Mouse (Mus musculus) limb, embryonic 12.5 days (tissue): ENCODE results near the gene Lrch3. TPM values are rescaled to one million over a fixed set of nuclear protein-coding genes. Genes with fewer than 3 reads are reported as not detected.
"Not testable (repeated sequence)": the region's sequence is repeated elsewhere in the genome, so short reads cannot be mapped to it uniquely, and the experiment has no call there.

Experiments used
- ATAC-seq: fragments of 200-750 bp; cut with Nextera tagmentation; 2 replicates; pipeline ENCODE4 v1.8.0; 2017; ENCODE audit warnings: low read depth, moderate TSS enrichment; ENCODE audit not compliant: insufficient number of reproducible peaks, insufficient read depth, low FRiP score, low TSS enrichment
- H3K27ac ChIP-seq: fragments of 300-500 bp; sonication (generic); 2 replicates; pipeline ENCODE4 v1.5.1; 2016; ENCODE audit warnings: mild to moderate bottlenecking, moderate library complexity
- H3K27me3 ChIP-seq: fragments of 300-500 bp; sonication (generic); 2 replicates; pipeline ENCODE4 v1.6.1; 2016; ENCODE audit warnings: mild to moderate bottlenecking, moderate library complexity
- H3K36me3 ChIP-seq: fragments of 300-500 bp; sonication (generic); 2 replicates; pipeline ENCODE4 v1.6.1; 2016; ENCODE audit warnings: mild to moderate bottlenecking, moderate library complexity
- H3K4me1 ChIP-seq: fragments of 300-500 bp; sonication (generic); replicated peaks from 2 replicates; pipeline ENCODE4 v1.6.1; 2016
- H3K4me2 ChIP-seq: fragments of 300-500 bp; sonication (generic); 2 replicates; pipeline ENCODE4 v1.6.1; 2016; ENCODE audit warnings: mild to moderate bottlenecking, moderate library complexity
- H3K4me3 ChIP-seq: fragments of 300-500 bp; sonication (generic); replicated peaks from 2 replicates; pipeline ENCODE4 v1.5.1; 2016; ENCODE audit warnings: mild to moderate bottlenecking
- H3K9ac ChIP-seq: fragments of 300-500 bp; sonication (generic); replicated peaks from 2 replicates; pipeline ENCODE4 v1.6.1; 2016; ENCODE audit warnings: mild to moderate bottlenecking, moderate library complexity
- H3K9me3 ChIP-seq: fragments of 300-500 bp; sonication (generic); 2 replicates; pipeline ENCODE4 v1.6.1; 2016; ENCODE audit warnings: mild to moderate bottlenecking, moderate library complexity
- WGBS: fragments of 180-500 bp; shearing (Covaris S2); methylation state at CpG from one replicate; pipeline ENCODE4 v1.1.7; 2016; 5-methylcytosine and 5-hydroxymethylcytosine counted together
- polyA plus RNA-seq: library from polyadenylated mRNA; unstranded; fragments of >200 nt; fragmentation: Nextera tagmentation; extraction: Ambion mirVana; gene quantifications from 2 replicates; pipeline ENCODE4 v1.2.1, GENCODE M21; 2016

Gene Lrch3
- polyA plus RNA-seq, 1 experiment from 2014 or later: 41.3 TPM

DNA sequence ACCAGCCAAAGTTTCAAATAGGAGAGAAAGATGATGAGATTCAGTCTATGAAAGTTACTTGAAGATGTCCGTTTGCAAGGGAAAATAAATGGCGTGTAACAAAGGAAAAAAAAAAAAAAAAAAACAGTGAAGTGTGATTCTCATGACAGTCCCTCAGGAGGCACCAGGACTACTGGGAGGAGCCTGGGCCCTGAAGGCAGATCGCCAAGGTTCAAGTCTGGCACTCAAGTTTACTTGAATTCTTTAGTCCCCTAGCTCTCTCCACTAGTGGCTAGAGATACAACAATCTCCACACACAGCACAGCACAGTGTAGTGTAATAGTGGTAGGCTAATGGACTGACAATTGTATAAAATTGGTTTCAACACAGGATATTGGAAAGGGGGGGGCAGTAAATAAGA lies 107.5 kb downstream of the Lrch3 start:
- Histone ChIP-seq H3K36me3 (peaks cover 9% of the 10 kb centered on the region; the same call in 1 of the 2 replicates), H3K27me3 (no peaks in the 10 kb centered on the region), H3K9me3 (no peaks in the 10 kb centered on the region), H3K4me3 (no peak overlapping the region), H3K9ac (no peak overlapping the region), H3K27ac (no peak overlapping the region), H3K4me2 (no peak overlapping the region), H3K4me1 (no peaks in the 10 kb centered on the region)
- 70% methylated on average over 3 of the region's 3 CpGs for WGBS
- ATAC-seq: no peak

GRCm38 (mm10) chr16:33023750-33024149 lies 109.8 kb downstream of the Lrch3 start:
- H3K9ac ChIP-seq: no peak overlapping the region
- H3K9me3 ChIP-seq: no peaks in the 10 kb centered on the region
- H3K4me1 ChIP-seq: no peaks in the 10 kb centered on the region
- no peak overlapping the region for H3K4me3 ChIP-seq
- H3K36me3 ChIP-seq: no peaks in the 10 kb centered on the region
- H3K27ac ChIP-seq: no peak overlapping the region
- no peaks in the 10 kb centered on the region for H3K27me3 ChIP-seq
- ATAC-seq: no peak
- H3K4me2 ChIP-seq: no peak overlapping the region
- WGBS: 6% methylated on average over 4 of the region's 4 CpGs

DNA sequence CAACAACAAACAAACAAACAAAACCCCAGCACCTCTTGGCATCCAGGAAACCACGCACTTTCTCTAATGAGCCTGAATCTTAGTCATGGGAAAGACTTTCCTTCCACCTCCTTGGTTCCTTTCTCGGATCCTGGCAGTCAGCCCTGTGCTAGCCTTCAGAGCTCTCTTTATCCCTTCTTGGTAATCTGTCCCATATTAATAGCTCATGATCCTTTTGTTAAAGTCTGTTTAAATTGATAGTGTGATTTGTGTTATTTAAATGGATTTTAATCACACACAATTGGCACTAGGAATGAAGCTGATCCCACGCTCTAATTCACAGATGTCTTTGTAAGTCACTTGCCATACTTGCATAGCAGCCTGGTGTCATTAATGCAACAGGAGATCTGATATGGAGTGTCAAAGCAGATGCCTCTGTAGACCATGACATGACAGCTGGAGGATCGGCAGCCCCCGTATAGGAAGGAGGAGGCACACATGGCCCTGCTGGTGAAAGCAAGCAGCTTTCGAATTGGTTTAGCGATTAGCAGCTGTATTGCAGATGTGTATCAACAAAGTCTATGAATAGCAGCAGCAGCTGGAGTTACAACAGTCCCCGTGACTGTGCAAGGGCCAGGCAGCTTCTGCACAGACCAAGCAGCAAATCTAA lies 110.7 kb downstream of the Lrch3 start:
- no peak for ATAC-seq
- H3K9ac ChIP-seq: no peak overlapping the region

DNA sequence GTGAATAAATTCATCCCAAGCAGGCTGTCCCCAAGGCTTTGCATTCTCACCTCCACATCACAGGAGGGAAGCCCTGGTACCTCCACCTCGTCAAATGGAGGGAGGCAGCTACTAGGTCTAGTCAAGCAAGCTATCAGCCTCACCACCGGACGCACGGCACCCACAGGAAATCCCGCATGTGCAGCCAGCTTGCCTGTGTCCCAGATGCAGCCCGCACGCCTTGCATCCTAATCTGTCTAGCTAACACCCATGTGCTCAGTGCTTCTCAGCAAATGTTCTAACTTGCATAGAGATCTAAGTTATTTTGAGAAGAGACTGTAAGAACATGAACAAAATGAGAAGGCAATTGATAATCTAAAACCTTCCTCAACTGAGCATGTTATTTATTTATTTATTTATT lies 112.5 kb downstream of the Lrch3 start:
- H3K4me2 ChIP-seq: no peak overlapping the region
- ATAC-seq: no peak

More for the DNA sequence above, 110.7 kb downstream of the Lrch3 start:
- Histone ChIP-seq H3K27ac (no peak overlapping the region), H3K4me3 (no peak overlapping the region), H3K4me2 (no peak overlapping the region), H3K36me3 (no peaks in the 10 kb centered on the region), H3K27me3 (no peaks in the 10 kb centered on the region), H3K9me3 (no peaks in the 10 kb centered on the region), H3K4me1 (no peaks in the 10 kb centered on the region)
- 66% methylated on average over 8 of the region's 8 CpGs for WGBS

DNA sequence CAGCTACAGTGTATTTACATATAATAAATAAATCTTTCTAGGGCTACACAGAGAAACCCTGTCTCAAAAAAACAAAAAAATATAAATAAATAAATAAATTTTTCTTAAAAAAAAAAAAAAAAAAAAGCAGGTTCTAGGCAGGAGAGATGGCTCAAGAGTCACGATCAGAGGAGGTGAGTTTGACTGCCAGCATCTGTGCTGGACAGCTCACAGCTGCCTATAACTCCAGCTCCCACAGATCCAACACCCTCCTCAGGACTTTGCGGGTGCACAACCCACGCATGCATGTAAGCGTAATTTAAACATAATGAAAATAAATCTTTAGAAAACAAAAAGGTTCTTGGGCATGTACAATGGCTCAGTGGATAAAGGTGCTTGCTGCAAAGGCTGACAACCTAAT lies 122.1 kb downstream of the Lrch3 start:
- no peaks in the 10 kb centered on the region for H3K9me3 ChIP-seq
- H3K4me1 ChIP-seq: peaks cover 3% of the 10 kb centered on the region; the same call in 1 of the 2 replicates
- no peak overlapping the region for H3K9ac ChIP-seq
- no peaks in the 10 kb centered on the region for H3K27me3 ChIP-seq
- WGBS: 51% methylated on average over 4 of the region's 4 CpGs
- H3K36me3 ChIP-seq: no peaks in the 10 kb centered on the region
- ATAC-seq: no peak
- 0 out of 2 replicates have a peak overlapping the region, but pooled peaks have one; percentile 17 for H3K27ac ChIP-seq
- H3K4me2 ChIP-seq: no peak overlapping the region
- no peak overlapping the region for H3K4me3 ChIP-seq

More for the DNA sequence above, 112.5 kb downstream of the Lrch3 start:
- no peaks in the 10 kb centered on the region for H3K9me3 ChIP-seq
- no peak overlapping the region for H3K27ac ChIP-seq
- H3K36me3 ChIP-seq: no peaks in the 10 kb centered on the region
- H3K27me3 ChIP-seq: no peaks in the 10 kb centered on the region
- no peak overlapping the region for H3K4me3 ChIP-seq
- WGBS: 83% methylated on average over 7 of the region's 7 CpGs
- H3K4me1 ChIP-seq: no peaks in the 10 kb centered on the region
- H3K9ac ChIP-seq: no peak overlapping the region

GRCm38 (mm10) chr16:33042682-33043081 lies 128.8 kb downstream of the Lrch3 start:
- H3K4me1 ChIP-seq: no peaks in the 10 kb centered on the region
- H3K27me3 ChIP-seq: no peaks in the 10 kb centered on the region
- no peak overlapping the region for H3K4me3 ChIP-seq
- no peaks in the 10 kb centered on the region for H3K36me3 ChIP-seq
- H3K9ac ChIP-seq: no peak overlapping the region
- no peak for ATAC-seq
- H3K9me3 ChIP-seq: no peaks in the 10 kb centered on the region
- no peak overlapping the region for H3K27ac ChIP-seq
- H3K4me2 ChIP-seq: no peak overlapping the region
- WGBS: 86% methylated on average over 1 of the region's 1 CpGs

- Histone ChIP-seq H3K4me1 (no peaks in the 10 kb centered on the region), H3K9me3 (no peaks in the 10 kb centered on the region), H3K36me3 (no peaks in the 10 kb centered on the region), H3K4me3 (no peak overlapping the region), H3K27me3 (no peaks in the 10 kb centered on the region), H3K9ac (no peak overlapping the region), H3K4me2 (no peak overlapping the region), H3K27ac (no peak overlapping the region)
- 77% methylated on average over 2 of the region's 2 CpGs for WGBS
- ATAC-seq: no peak
These were observed 129.4 kb downstream of the Lrch3 start for GRCm38 (mm10) chr16:33043268-33043667.

GRCm38 (mm10) chr16:33048004-33048403 lies 134.1 kb downstream of the Lrch3 start:
- ATAC-seq: no peak
- 98% methylated on average over 1 of the region's 1 CpGs for WGBS

DNA sequence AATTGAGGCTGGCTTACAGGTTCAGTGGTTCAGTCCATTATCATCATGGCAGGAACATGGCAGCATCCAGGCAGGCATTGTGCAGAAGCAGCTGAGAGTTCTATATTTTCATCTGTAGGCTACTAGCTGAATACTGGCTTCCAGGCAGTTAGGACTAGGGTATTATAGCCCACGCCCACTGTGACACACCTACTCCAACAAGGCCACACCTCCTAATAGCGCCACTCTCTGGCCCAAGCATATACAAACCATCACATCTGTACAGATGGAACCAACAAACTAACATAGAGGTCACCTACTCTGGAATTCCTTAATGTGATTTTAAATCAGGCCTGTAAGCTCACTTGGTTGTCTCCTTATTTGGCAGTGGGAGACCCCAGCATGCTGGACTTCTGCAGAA lies 134.8 kb downstream of the Lrch3 start:
- H3K4me3 ChIP-seq: no peak overlapping the region
- no peak overlapping the region for H3K9ac ChIP-seq
- no peak overlapping the region for H3K4me2 ChIP-seq
- H3K27me3 ChIP-seq: no peaks in the 10 kb centered on the region
- no peaks in the 10 kb centered on the region for H3K4me1 ChIP-seq
- no peaks in the 10 kb centered on the region for H3K36me3 ChIP-seq
- H3K27ac ChIP-seq: no peak overlapping the region
- WGBS: 83% methylated on average over 2 of the region's 2 CpGs
- no peaks in the 10 kb centered on the region for H3K9me3 ChIP-seq
- ATAC-seq: no peak

More at GRCm38 (mm10) chr16:33048004-33048403, 134.1 kb downstream of the Lrch3 start:
- Histone ChIP-seq H3K9ac (no peak overlapping the region), H3K4me1 (no peaks in the 10 kb centered on the region), H3K27me3 (no peaks in the 10 kb centered on the region), H3K36me3 (no peaks in the 10 kb centered on the region), H3K9me3 (no peaks in the 10 kb centered on the region), H3K4me3 (no peak overlapping the region), H3K27ac (no peak overlapping the region), H3K4me2 (no peak overlapping the region)

DNA sequence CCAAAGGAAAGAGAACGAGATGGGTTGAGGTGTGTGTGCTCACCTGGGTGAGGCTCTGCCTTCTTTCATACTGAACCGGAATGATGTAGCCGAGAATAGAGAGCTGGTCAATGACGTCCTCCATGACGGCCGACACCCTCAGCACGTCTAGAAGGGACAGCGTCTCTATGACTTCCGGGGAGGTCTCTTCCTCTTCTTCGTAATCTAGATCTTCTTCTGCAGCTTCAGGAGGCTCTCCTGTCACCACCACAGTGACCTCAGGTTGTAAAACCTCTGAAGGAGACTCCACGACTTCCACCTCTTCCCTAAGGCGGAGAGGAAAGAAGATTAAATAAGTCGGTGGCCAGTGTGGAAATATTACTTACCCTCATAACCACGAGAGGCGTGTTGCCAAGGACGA lies 135.9 kb downstream of the Lrch3 start:
- H3K27ac ChIP-seq: no peak overlapping the region
- no peak for ATAC-seq

GRCm38 (mm10) chr16:33053141-33053540 lies 139.2 kb downstream of the Lrch3 start:
- H3K4me1 ChIP-seq: peaks cover 9% of the 10 kb centered on the region
- no peak overlapping the region for H3K4me2 ChIP-seq
- no peak overlapping the region for H3K4me3 ChIP-seq
- H3K9me3 ChIP-seq: no peaks in the 10 kb centered on the region
- no peak for ATAC-seq
- H3K27me3 ChIP-seq: no peaks in the 10 kb centered on the region
- WGBS: 66% methylated on average over 5 of the region's 5 CpGs
- no peak overlapping the region for H3K9ac ChIP-seq
- peaks cover 4% of the 10 kb centered on the region for H3K36me3 ChIP-seq
- H3K27ac ChIP-seq: no peak overlapping the region

More for the DNA sequence above, 135.9 kb downstream of the Lrch3 start:
- H3K36me3 ChIP-seq: no peaks in the 10 kb centered on the region
- no peak overlapping the region for H3K9ac ChIP-seq
- 93% methylated on average over 16 of the region's 16 CpGs for WGBS
- H3K4me3 ChIP-seq: no peak overlapping the region
- no peaks in the 10 kb centered on the region for H3K9me3 ChIP-seq
- no peaks in the 10 kb centered on the region for H3K27me3 ChIP-seq
- H3K4me2 ChIP-seq: no peak overlapping the region
- no peaks in the 10 kb centered on the region for H3K4me1 ChIP-seq

- WGBS: 84% methylated on average over 2 of the region's 2 CpGs
- H3K4me2 ChIP-seq: not testable (repeated sequence)
These were observed 141.0 kb downstream of the Lrch3 start for GRCm38 (mm10) chr16:33054927-33055326.

More at GRCm38 (mm10) chr16:33054927-33055326, 141.0 kb downstream of the Lrch3 start:
- not testable (repeated sequence) for H3K27me3 ChIP-seq, ATAC-seq, H3K27ac ChIP-seq, H3K9me3 ChIP-seq, H3K4me3 ChIP-seq, H3K9ac ChIP-seq
- Histone ChIP-seq H3K4me1 (peaks cover 14% of the 10 kb centered on the region), H3K36me3 (peaks cover 22% of the 10 kb centered on the region)
